Mouse (Mus musculus): Measurements from ENCODE around the gene Galnt10. TPM values are rescaled to one million over a fixed set of nuclear protein-coding genes. Genes with fewer than 3 reads are reported as not detected.
A peak's percentile ranks its signal among the peaks of the same experiment; 100 is the strongest.

Galnt10 gene
- polyA plus RNA-seq, 1 experiment from 2014 or later: 16.9 TPM

DNA sequence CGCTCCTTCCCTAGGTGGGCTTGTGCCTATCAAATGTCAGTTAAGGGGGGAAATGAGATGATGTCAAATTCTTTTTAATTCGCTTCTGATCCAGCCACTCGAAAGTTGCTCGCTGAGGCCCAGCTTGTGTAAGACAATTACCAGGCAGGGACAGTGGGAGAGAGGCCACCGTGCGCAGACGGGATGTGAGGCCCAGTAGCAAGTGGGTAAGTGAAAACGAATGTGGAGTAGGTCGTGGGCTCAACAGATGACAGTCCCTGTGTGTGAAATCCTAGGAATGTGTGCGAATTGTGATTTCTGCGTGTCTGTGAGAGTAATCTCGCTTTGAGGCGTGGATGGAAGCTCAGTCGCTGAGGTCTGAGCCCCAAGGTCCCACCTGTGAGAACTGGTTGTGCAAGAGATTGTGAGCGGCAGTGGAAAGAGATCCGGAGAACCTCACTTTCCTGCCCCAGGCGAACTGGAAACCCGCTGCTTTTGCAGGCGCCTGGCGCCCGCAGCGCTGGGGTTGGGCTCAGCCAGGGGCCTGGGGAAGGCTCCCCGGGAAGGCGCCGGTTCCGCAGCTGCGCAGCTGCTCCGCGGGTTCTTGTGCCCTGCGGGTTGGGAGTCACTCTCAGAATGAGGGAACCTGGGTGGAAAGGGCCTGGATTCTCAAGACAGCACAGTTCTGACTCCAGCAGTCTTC, 188.2 kb downstream of the Galnt10 start:
- H3K4me3 ChIP-seq (ENCODE audit: low read length): peak overlapping the region; percentile 34
- H3K4me2 ChIP-seq (ENCODE audit: low read depth, low read length): peak overlapping the region; percentile 30
- ATAC-seq: no peak
- peaks cover 17% of the 10 kb centered on the region for H3K4me1 ChIP-seq (ENCODE audit: control insufficient read depth, insufficient read depth, low read length)
- H3K36me3 ChIP-seq (ENCODE audit: control insufficient read depth, insufficient read depth, low read length): no peaks in the 10 kb centered on the region
- H3K9ac ChIP-seq (ENCODE audit: low read depth, low read length): peak overlapping the region; percentile 45
- peaks cover 63% of the 10 kb centered on the region for H3K27me3 ChIP-seq (replicated peaks; ENCODE audit: control insufficient read depth, insufficient read depth, low read length)
- H3K9me3 ChIP-seq (ENCODE audit: control insufficient read depth, low read length): no peaks in the 10 kb centered on the region
- H3K27ac ChIP-seq (ENCODE audit: low read length): peak overlapping the region; percentile 58
- 15% methylated on average over 30 of the region's 30 CpGs for WGBS

DNA sequence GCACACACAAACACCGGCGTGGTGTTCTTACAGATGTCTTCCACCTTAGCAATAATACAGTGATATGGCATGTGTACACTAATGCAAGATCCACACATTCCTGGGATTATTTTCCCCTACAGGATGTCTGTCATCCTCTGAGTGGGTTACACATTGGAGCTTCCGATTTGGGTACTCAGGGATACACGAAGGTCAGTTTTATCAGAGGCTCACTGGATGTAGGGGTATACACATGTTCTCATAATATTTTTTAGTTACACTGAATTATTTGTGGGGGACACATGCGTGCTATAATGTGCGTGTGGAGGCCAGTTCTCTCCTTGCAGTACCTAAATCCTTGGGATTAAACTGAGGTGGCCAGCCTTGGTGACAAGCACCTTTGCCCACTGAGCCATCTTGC, 188.8 kb downstream of the Galnt10 start:
- Histone ChIP-seq H3K27ac (ENCODE audit: low read length) (peak overlapping the region; percentile 58; the same call in 1 of the 2 replicates), H3K9ac (ENCODE audit: low read depth, low read length) (peak overlapping the region; percentile 45), H3K4me3 (ENCODE audit: low read length) (peak overlapping the region; percentile 34; the same call in 1 of the 2 replicates), H3K27me3 (replicated peaks; ENCODE audit: control insufficient read depth, insufficient read depth, low read length) (peaks cover 58% of the 10 kb centered on the region), H3K9me3 (ENCODE audit: control insufficient read depth, low read length) (no peaks in the 10 kb centered on the region), H3K36me3 (ENCODE audit: control insufficient read depth, insufficient read depth, low read length) (no peaks in the 10 kb centered on the region), H3K4me2 (ENCODE audit: low read depth, low read length) (peak overlapping the region; percentile 30; the same call in 1 of the 2 replicates), H3K4me1 (ENCODE audit: control insufficient read depth, insufficient read depth, low read length) (peaks cover 19% of the 10 kb centered on the region)
- WGBS: 39% methylated on average over 6 of the region's 6 CpGs
- no peak for ATAC-seq

DNA sequence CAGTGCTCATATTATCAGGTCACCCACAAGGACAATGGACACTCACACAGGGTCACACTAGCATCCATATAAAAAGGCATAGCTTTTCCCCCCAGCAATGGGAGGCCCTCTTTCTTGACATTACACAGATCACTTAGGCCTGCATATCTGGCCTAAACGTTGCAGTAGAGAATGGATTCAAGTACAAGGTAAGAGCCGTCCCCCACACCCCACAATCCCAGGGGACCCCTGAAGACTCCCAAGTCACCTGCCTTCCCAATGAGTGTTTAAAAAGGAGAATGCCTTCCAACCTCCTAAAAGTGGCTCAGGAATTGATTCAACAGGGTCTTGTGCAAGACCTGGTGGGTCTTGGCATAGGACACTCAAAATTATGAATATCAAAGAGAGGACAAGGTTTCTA, 190.1 kb downstream of the Galnt10 start:
- Histone ChIP-seq H3K9ac (ENCODE audit: low read depth, low read length) (no peak overlapping the region), H3K36me3 (ENCODE audit: control insufficient read depth, insufficient read depth, low read length) (no peaks in the 10 kb centered on the region), H3K9me3 (ENCODE audit: control insufficient read depth, low read length) (no peaks in the 10 kb centered on the region), H3K4me3 (ENCODE audit: low read length) (no peak overlapping the region), H3K27me3 (replicated peaks; ENCODE audit: control insufficient read depth, insufficient read depth, low read length) (peaks cover 50% of the 10 kb centered on the region), H3K4me2 (ENCODE audit: low read depth, low read length) (no peak overlapping the region), H3K4me1 (ENCODE audit: control insufficient read depth, insufficient read depth, low read length) (peaks cover 19% of the 10 kb centered on the region), H3K27ac (ENCODE audit: low read length) (0 out of 2 replicates have a peak overlapping the region, but pooled peaks have one; percentile 15)
- ATAC-seq: no peak
- 30% methylated on average over 2 of the region's 2 CpGs for WGBS

GRCm38 (mm10) chr11:57835931-57836330, 190.7 kb downstream of the Galnt10 start:
- Histone ChIP-seq H3K27ac (ENCODE audit: low read length) (peak overlapping the region; percentile 11; the same call in 1 of the 2 replicates), H3K9me3 (ENCODE audit: control insufficient read depth, low read length) (no peaks in the 10 kb centered on the region), H3K4me1 (ENCODE audit: control insufficient read depth, insufficient read depth, low read length) (peaks cover 19% of the 10 kb centered on the region), H3K27me3 (replicated peaks; ENCODE audit: control insufficient read depth, insufficient read depth, low read length) (peaks cover 49% of the 10 kb centered on the region), H3K9ac (ENCODE audit: low read depth, low read length) (no peak overlapping the region), H3K36me3 (ENCODE audit: control insufficient read depth, insufficient read depth, low read length) (no peaks in the 10 kb centered on the region), H3K4me2 (ENCODE audit: low read depth, low read length) (no peak overlapping the region), H3K4me3 (ENCODE audit: low read length) (no peak overlapping the region)
- no peak for ATAC-seq
- 39% methylated on average over 3 of the region's 3 CpGs for WGBS

- no peaks in the 10 kb centered on the region for H3K9me3 ChIP-seq (ENCODE audit: control insufficient read depth, low read length)
- H3K4me3 ChIP-seq (ENCODE audit: low read length): no peak overlapping the region
- 0 out of 2 replicates have a peak overlapping the region, but pooled peaks have one; percentile 35 for H3K9ac ChIP-seq (ENCODE audit: low read depth, low read length)
- peak overlapping the region; percentile 11 for H3K27ac ChIP-seq (ENCODE audit: low read length)
- peaks cover 19% of the 10 kb centered on the region for H3K4me1 ChIP-seq (ENCODE audit: control insufficient read depth, insufficient read depth, low read length)
- H3K27me3 ChIP-seq (replicated peaks; ENCODE audit: control insufficient read depth, insufficient read depth, low read length): peaks cover 45% of the 10 kb centered on the region
- ATAC-seq: no peak
- H3K4me2 ChIP-seq (ENCODE audit: low read depth, low read length): peak overlapping the region; percentile 53; the same call in 1 of the 2 replicates
- 27% methylated on average over 9 of the region's 9 CpGs for WGBS
- no peaks in the 10 kb centered on the region for H3K36me3 ChIP-seq (ENCODE audit: control insufficient read depth, insufficient read depth, low read length)
Measured at GRCm38 (mm10) chr11:57836401-57836800, 191.2 kb downstream of the Galnt10 start.

Other genes starting within 250 kb of the Galnt10 start
- 89.6 and 90.5 TPM in 2 replicates for gene Fam114a2, start 126.8 kb upstream of the Galnt10 start, polyA plus RNA-seq (2015; fragmentation: Nextera tagmentation; extraction: Ambion mirVana)
- gene Mfap3, start 126.8 kb upstream of the Galnt10 start, polyA plus RNA-seq (2015; fragmentation: Nextera tagmentation; extraction: Ambion mirVana): 36.1 and 37.6 TPM in 2 replicates
- 5.9 and 6.7 TPM in 2 replicates for gene Sap30l, start 156.2 kb downstream of the Galnt10 start, polyA plus RNA-seq (2015; fragmentation: Nextera tagmentation; extraction: Ambion mirVana)
- 22.0 and 23.0 TPM in 2 replicates for gene Hand1, start 187.4 kb downstream of the Galnt10 start, polyA plus RNA-seq (2015; fragmentation: Nextera tagmentation; extraction: Ambion mirVana)